Mouse (Mus musculus): ENCODE data around the gene Irf2.

DNA sequence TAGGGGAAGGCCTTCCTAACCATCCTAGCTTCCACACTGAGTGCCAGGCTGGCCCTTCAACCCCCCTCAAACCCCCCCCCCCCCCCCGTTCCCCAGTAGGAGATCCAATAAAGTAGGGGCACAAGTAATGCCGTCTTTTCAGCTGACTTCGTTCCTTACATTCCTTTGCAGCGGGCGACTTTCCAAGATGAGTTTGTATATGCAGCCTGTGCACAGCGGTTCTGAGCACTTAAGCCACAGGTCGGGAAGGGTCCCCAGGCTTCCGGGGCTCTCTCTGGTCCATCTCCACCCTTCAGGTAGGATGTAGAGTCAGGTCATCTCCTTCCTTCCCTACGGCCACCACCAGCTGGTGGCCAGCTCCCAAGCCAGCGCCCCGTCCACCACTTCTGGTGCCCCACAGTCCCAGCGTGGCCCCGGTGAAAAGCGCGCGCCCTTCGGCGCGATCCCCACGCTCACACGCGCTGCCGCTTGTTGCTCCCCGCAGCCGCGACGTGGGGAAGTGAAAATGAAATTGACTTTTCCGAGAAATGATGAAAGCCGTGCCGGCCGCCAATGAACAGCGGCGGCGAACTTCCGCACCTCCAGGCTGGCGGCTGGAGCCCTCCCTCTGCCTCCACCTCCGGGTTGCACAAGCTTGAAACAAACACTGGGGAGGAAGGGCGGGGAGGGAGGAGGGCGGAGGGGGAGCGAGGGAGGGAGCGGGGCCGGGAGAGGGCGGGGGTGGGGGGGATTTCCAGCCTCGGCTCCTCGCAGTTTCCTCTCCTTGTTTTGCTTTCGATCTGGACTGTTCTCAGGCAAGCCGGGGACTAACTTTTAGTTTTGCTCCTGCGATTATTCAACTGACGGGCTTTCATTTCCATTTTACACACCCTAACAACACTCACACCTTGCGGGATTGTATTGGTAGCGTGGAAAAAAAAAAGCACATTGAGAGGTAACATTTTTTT, at the start of gene Irf2:
- no peak for TF ChIP-seq CTCF (IDR thresholded peaks at IDR 0.05; ENCODE audit: control insufficient read depth, insufficient read depth, insufficient replicate concordance, low read depth, low read length)
- no peak; the same call in 1 of the 2 replicates for TF ChIP-seq POLR2A (IDR thresholded peaks at IDR 0.05; ENCODE audit: control insufficient read depth, low read depth, low read length)
